Mouse (Mus musculus): Measurements from ENCODE around the gene Pigz.

DNA sequence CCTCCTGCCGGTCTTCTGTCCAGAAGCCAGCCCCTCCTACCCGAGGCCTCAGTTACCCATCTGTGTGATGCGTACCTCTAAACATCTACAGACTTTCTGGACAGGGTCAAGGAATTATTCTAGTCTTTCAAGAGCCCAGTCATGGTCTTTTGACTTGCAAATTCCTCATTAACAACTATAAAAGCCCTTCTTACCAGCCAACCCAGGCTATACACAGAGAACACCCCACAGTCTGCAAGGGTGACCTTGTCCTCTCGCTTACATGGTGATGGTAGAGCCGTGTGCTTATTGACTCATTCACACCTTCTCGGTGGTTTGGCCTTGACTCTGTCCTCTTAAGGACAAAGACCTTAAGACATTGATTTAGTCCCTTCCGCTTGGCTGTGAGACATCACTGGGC lies 42.7 kb upstream of the Pigz start:
- no peak for TF ChIP-seq CTCF (IDR thresholded peaks at IDR 0.05; ENCODE audit: low read depth)
- no peak for TF ChIP-seq EP300 (IDR thresholded peaks at IDR 0.05; ENCODE audit: low read depth)

All from heart, postnatal 0 days (tissue).